Mouse (Mus musculus): ENCODE data around the gene Gas2l2.

GRCm38 (mm10) chr11:83451281-83451680 is 22.0 kb upstream of the Gas2l2 start:
- no peak for TF ChIP-seq CTCF (IDR thresholded peaks at IDR 0.05; ENCODE audit: extremely low read depth, insufficient read depth, low read length)
- no peak for TF ChIP-seq POLR2A (IDR thresholded peaks at IDR 0.05; ENCODE audit: extremely low read depth, insufficient read depth, low read length)

Data from cortical plate, adult 2 months (tissue).